17 mouse cellular contexts compared by ENCODE assay signal in the genomic region with DNA sequence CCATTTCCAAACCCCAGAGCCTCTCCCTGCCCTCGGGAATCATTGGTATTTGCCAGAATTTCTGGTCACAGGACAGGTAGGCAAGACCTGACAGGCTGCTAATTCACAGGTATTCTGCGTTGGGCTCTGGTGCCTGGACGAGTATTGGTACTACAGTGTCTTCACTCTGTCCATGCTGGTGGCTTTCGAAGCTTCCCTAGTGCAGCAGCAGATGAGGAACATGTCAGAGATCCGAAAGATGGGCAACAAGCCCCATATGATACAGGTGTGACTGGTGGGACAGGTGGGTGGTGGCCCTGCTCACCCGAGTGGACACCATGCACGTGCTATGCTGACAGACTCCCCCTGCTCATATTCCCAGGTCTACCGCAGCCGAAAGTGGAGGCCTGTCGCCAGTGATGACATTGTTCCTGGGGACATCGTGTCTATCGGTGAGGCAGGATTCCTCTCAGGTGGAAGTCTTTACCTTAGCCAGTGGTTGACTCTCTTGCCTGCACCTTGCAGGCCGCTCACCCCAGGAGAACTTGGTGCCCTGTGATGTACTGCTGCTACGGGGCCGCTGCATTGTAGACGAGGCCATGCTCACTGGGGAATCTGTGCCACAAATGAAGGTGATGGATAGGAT. TPM values are rescaled to one million over a fixed set of nuclear protein-coding genes. Genes with fewer than 3 reads are reported as not detected.
"Had no signal": no experiment of that assay in that cellular context is flagged by ENCODE, and none has a peak within 500 bp of the region (broad histone marks: within the 10 kb centered on the region; RNA-seq: fewer than 3 reads in every experiment).

No protein-coding gene starts in this region.

- H3K4me3 ChIP-seq: hindbrain, embryonic 15.5 days; limb, embryonic 15.5 days; liver, embryonic 12.5 days; midbrain, embryonic 10.5 days; myocyte; neural tube, embryonic 15.5 days had no signal

- DNase-seq: kidney, adult 9 months; kidney, postnatal 14 days; lung, embryonic 14.5 days; lung, postnatal 10 days; lung, postnatal 4 days; midbrain, embryonic 14.5 days; retina, postnatal 1 day; right cerebral cortex, postnatal 25 days had no signal

- H3K27ac ChIP-seq: hindbrain, embryonic 15.5 days; limb, embryonic 15.5 days; liver, embryonic 12.5 days; midbrain, embryonic 10.5 days; neural tube, embryonic 15.5 days had no signal

- H3K27me3 ChIP-seq: hindbrain, embryonic 15.5 days; limb, embryonic 15.5 days; liver, embryonic 12.5 days; neural tube, embryonic 15.5 days had no signal

RNA-seq across cellular contexts. Expression of a gene that starts 22.1 kb away (rescaled TPM):
- polyA plus RNA-seq: hindbrain, embryonic 15.5 days; intestine, embryonic 16.5 days; limb, embryonic 11.5 days; limb, embryonic 15.5 days; liver, embryonic 12.5 days; midbrain, embryonic 14.5 days; neural tube, embryonic 15.5 days; small intestine, adult 2 months had no signal
